Mouse (Mus musculus): ENCODE data around the gene Jag2.

DNA sequence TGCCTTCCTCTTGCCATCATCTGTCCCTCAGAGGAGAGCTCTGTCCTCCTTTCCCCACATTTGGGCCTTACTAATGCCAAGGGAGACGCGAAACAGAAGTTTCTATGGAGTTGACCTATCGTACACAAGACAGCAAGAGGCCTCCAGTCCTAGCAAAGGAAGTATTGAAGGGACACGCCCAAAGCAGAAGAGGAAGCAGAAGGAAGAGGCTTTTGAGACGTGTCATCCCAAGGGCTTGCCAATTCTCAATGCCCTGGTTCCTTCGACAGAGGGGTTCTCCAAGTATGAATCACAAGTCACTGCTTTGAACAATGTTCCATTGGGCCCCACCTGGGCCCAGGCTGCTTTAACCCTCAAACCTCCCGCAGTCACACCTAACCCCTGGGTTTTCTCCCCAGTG, 64.8 kb downstream of the Jag2 start:
- TF ChIP-seq POLR2A (IDR thresholded peaks at IDR 0.05; ENCODE audit: insufficient read length, low read depth) (no peak), REST (IDR thresholded peaks at IDR 0.05; ENCODE audit: insufficient read depth, insufficient read length) (no peak), USF1 (IDR thresholded peaks at IDR 0.05; ENCODE audit: low read depth) (no peak), E2F4 (IDR thresholded peaks at IDR 0.05; ENCODE audit: insufficient read depth) (no peak), SRF (IDR thresholded peaks at IDR 0.05; ENCODE audit: control insufficient read depth, insufficient read length, low read depth) (no peak), MAX (IDR thresholded peaks at IDR 0.05; ENCODE audit: low read depth) (no peak), POLR2AphosphoS2 (IDR thresholded peaks at IDR 0.05; ENCODE audit: insufficient read length, low read depth) (no peak), MYOG (IDR thresholded peaks at IDR 0.05; ENCODE audit: control insufficient read depth in 1 of 3, insufficient read depth in 1 of 3, insufficient read length in 2 of 3, low read depth in 2 of 3) (no peak)
